Mouse (Mus musculus): ENCODE measurements around the gene Cdk7.

GRCm38 (mm10) chr13:100721656-100722055 lies 9.1 kb downstream of the Cdk7 start:
- TF ChIP-seq CTCF (IDR thresholded peaks at IDR 0.05; ENCODE audit: low read depth, low read length) = no peak
- TF ChIP-seq EP300 (IDR thresholded peaks at IDR 0.05; ENCODE audit: insufficient read depth, low read depth, low read length) = no peak

Measured in ES-Bruce4 (cell line).